Mouse (Mus musculus): ENCODE results near the gene Mgat1. TPM values are rescaled to one million over a fixed set of nuclear protein-coding genes. Genes with fewer than 3 reads are reported as not detected.
"Not testable (repeated sequence)": the region's sequence is repeated elsewhere in the genome, so short reads cannot be mapped to it uniquely, and the experiment has no call there.

Gene Mgat1
- polyA plus RNA-seq, 1 experiment from 2014 or later: 81.9 TPM

DNA sequence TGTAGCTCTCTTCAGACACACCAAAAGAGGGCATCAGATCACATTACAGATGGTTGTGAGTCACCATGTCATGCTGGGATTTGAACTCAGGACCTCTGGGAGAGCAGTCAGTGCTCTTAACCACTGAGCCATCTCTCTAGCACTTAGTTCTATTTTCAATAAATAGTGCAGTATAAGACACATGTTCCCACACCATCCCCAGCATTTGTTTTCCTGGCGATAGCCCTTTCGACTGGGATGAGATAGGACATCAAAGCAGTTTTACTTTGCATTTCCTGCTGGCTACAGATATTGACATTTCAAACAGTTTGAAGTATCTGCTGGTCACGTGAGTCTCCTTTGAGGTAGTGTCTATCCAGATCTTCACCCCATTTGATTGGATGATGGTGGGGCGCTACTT is 26.4 kb downstream of the Mgat1 start:
- no peak for TF ChIP-seq CTCF (IDR thresholded peaks at IDR 0.05)
- ATAC-seq (no peak), DNase-seq (ENCODE audit: low read depth, low spot score) (no peak)
- H3K27me3 ChIP-seq: no peaks in the 10 kb centered on the region
- ChIA-PET POLR2A (no interaction called here), CTCF (interaction anchor here (0.8 to 2.2 kb wide), 4 partner anchors 23 to 83 kb away, joined by 3 to 14 read pairs (median 3); partner anchors contain the start of gene Btnl9)
- in situ Hi-C loops (cut with MboI; ENCODE audit: low pct_unique_long_range_greater_than_20kb): loop anchor here (5.0 kb wide), 1 partner anchor 163 kb away; no protein-coding TSS in a partner anchor

DNA sequence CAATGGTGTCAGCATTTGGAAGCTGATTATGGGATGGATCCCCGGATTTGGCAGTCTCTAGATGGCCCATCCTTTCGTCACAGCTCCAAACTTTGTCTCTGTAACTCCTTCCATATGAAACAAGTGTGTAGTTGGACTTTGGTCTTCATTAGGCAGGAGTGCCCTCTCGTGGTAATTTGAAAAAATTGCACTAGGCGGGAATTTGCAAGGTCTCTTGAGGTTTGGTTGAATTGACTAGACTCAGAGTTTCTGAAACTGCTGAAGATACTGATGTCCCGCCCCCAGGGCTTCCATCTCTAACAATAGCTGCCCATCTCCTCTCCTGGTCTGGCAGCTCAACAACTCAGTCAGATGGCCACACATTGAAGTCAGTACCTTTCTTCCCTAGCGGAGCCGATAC is 27.3 kb downstream of the Mgat1 start:
- ATAC-seq: peak; percentile 36
- in situ Hi-C loops (cut with MboI; ENCODE audit: low pct_unique_long_range_greater_than_20kb): loop anchor here (5.0 kb wide), 1 partner anchor 164 kb away; no protein-coding TSS in a partner anchor

DNA sequence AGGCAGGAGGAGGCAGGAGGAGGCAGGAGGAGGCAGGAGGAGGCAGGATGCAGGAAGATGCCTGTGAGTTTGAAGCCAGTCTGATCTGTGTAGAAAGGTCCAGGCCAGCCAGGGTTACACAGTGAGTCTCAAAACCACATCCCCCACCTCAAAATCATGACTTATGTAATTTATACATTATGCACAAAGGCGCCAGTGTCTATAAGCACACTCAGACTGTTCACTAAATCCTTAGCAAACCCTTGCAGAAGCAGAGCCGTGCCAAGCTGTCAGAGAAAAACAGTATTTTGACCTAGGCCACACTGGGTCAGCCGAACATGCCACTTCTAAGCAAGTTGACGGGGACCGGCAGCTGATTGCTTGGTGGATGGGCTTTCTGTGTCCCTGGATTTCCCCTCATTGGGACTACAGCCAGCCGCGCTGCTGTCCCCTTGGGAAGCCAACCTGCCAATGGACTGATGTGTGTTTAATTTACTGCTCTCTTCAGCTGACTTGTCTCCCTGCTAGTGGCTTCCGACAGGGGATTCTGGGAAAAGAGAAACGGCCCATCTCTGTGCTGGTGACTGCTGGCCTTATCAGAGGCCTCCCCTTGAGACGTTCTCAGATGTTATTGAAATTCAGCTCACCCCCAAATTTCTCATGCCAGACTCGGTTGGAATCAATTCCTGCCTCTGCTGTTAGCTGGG is 30.0 kb downstream of the Mgat1 start:
- in situ Hi-C loops (cut with MboI; ENCODE audit: low pct_unique_long_range_greater_than_20kb): loop anchor here (5.0 kb wide), 1 partner anchor 167 kb away; no protein-coding TSS in a partner anchor
- no peak for TF ChIP-seq CTCF (IDR thresholded peaks at IDR 0.05)
- H3K27me3 ChIP-seq: no peaks in the 10 kb centered on the region
- ATAC-seq: no peak
- POLR2A ChIA-PET: interaction anchor here (0.6 kb wide), 1 partner anchor 102 kb away, joined by 3 read pairs; no protein-coding TSS in a partner anchor
- CTCF ChIA-PET: no interaction called here
- DNase-seq (ENCODE audit: low read depth, low spot score): no peak

More for the DNA sequence above, 27.3 kb downstream of the Mgat1 start:
- POLR2A ChIA-PET: no interaction called here
- CTCF ChIA-PET: interaction anchor here (0.8 to 2.2 kb wide), 16 partner anchors 10 to 162 kb away, joined by 3 to 14 read pairs (median 4); partner anchors contain the start of genes Btnl9 and Zfp62
- no peaks in the 10 kb centered on the region for H3K27me3 ChIP-seq
- no peak for DNase-seq (ENCODE audit: low read depth, low spot score)
- peak; percentile 84 for TF ChIP-seq CTCF (IDR thresholded peaks at IDR 0.05)

DNA sequence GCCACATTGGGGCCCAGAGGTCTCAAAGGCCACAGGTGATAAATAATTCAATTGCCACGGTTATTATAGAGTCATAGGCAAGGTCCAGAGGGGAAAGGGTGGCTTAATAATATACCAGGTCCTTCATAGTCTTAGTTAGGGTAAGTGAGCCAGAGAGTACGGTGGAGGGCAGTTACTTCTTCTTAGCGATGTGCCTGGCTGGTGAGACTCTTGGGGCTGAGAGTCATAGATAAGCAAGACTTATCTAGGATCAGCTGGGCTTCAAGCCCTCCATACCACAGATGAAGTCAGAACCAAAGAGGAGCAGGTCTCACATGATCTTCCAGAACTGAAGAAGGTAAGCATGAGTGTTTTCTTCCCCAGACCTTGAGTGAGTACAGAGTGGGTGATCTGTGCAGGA is 34.2 kb downstream of the Mgat1 start, which contains the start of gene Olfr1393:
Gene Olfr1393 (plus strand): TSS at position 83 of the 400 bp plus-strand sequence.
- DNase-seq (ENCODE audit: low read depth, low spot score) (no peak), ATAC-seq (no peak)
- ChIA-PET POLR2A (no interaction called here), CTCF (no interaction called here)
- in situ Hi-C loops (cut with MboI; ENCODE audit: low pct_unique_long_range_greater_than_20kb): no loop called here
- H3K27me3 ChIP-seq: no peaks in the 10 kb centered on the region
- TF ChIP-seq CTCF (IDR thresholded peaks at IDR 0.05): no peak

DNA sequence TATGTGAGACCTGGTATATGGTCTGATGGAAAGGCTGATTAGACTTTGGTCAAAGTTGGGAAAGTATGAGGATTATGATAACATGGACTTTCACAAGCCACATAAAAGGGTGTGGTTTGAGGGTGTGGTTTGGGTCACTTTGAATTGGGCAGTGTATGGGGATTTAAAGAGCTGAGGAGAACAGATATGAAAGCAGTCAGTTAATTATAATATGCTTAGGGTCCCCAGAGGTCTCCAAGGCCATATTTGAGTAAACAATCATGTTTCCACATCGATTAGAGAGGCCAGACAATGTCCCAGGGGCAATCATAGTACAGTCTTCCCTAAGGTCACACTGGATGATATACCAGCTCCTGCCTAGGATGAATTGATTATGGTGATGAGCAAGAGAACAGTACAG is 41.0 kb downstream of the Mgat1 start, which contains the start of gene Olfr1392:
Gene Olfr1392 (plus strand): TSS at position 301 of the 400 bp plus-strand sequence.
- ATAC-seq; H3K27me3 ChIP-seq; POLR2A ChIA-PET; DNase-seq (ENCODE audit: low read depth, low spot score): not testable (repeated sequence)
- in situ Hi-C loops (cut with MboI; ENCODE audit: low pct_unique_long_range_greater_than_20kb): loop anchor here (5.0 kb wide), 1 partner anchor 122 kb away; no protein-coding TSS in a partner anchor
- CTCF ChIA-PET: interaction anchor here (1.1 kb wide), 1 partner anchor 38 kb away, joined by 3 read pairs; no protein-coding TSS in a partner anchor

DNA sequence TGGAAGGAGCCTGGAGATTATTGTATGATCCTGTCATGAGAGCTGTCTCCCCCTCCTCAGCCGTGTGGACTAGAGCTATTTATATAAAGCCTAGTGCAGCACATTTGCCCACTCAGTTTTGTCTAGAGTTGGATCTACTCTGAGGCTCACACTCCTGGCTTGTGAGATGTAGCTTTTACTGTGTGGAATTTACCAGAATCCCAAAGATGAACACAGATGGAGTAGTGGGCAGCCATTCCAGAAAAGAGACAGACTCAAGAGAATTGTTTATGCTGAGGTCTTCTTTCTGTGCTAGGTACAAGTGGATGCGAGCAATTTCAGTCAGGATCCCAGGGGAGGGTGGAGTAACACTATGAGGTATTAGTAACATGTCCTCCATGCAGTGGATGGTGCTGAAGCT is 43.3 kb downstream of the Mgat1 start:
- DNase-seq (ENCODE audit: low read depth, low spot score): no peak

DNA sequence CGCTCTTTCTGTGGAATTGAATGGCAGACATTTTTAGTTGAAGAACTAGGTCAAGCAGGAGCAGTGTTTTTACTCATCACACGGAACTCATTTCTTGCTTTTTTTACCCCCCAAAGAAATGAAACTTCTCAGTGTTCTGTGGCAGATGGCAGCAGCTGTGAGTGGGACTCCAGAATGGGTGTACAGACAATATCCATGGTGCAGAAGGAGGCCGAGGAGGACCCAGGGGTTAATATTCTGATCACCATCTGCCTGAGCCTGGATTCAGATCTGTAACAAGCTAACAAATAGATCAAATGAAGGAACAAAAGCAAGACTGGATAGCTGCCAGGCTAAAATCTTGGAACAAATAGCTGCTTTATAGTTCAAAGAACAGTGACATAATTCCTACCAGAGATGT is 48.8 kb downstream of the Mgat1 start:
- no peak for ATAC-seq
- no peak for TF ChIP-seq CTCF (IDR thresholded peaks at IDR 0.05)

More for the DNA sequence above, 43.3 kb downstream of the Mgat1 start:
- in situ Hi-C loops (cut with MboI; ENCODE audit: low pct_unique_long_range_greater_than_20kb): loop anchor here (5.0 kb wide), 1 partner anchor 120 kb away; no protein-coding TSS in a partner anchor
- no peak for ATAC-seq
- no peak for TF ChIP-seq CTCF (IDR thresholded peaks at IDR 0.05)
- ChIA-PET CTCF (no interaction called here), POLR2A (no interaction called here)
- peaks cover 8% of the 10 kb centered on the region for H3K27me3 ChIP-seq

DNA sequence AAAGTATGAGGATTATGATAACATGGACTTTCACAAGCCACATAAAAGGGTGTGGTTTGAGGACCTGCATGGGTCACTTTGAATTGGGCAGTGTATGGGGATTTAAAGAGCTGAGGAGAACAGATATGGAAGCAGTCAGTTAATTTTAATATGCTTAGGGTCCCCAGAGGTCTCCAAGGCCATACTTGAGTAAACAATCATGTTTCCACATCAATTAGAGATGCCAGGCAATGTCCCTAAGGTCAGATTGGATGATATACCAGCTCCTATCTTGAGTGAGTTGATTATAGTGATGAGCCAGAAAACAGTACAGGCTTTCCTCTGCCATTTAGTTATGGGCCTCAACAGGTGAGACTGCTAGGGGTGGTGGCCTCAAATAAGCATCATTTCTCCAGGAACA is 60.5 kb downstream of the Mgat1 start, which contains the start of gene Olfr10:
Gene Olfr10 (plus strand): TSS at position 301 of the 400 bp plus-strand sequence.
- no peak for ATAC-seq
- no peak for TF ChIP-seq CTCF (IDR thresholded peaks at IDR 0.05)
- ChIA-PET CTCF (no interaction called here), POLR2A (no interaction called here)
- no peaks in the 10 kb centered on the region for H3K27me3 ChIP-seq
- no peak for DNase-seq (ENCODE audit: low read depth, low spot score)
- in situ Hi-C loops (cut with MboI; ENCODE audit: low pct_unique_long_range_greater_than_20kb): no loop called here

More for the DNA sequence above, 48.8 kb downstream of the Mgat1 start:
- POLR2A ChIA-PET: no interaction called here
- CTCF ChIA-PET: interaction anchor here (1.1 kb wide), 1 partner anchor 9 kb away, joined by 3 read pairs; no protein-coding TSS in a partner anchor
- no peak for DNase-seq (ENCODE audit: low read depth, low spot score)
- peaks cover 8% of the 10 kb centered on the region for H3K27me3 ChIP-seq
- in situ Hi-C loops (cut with MboI; ENCODE audit: low pct_unique_long_range_greater_than_20kb): no loop called here

DNA sequence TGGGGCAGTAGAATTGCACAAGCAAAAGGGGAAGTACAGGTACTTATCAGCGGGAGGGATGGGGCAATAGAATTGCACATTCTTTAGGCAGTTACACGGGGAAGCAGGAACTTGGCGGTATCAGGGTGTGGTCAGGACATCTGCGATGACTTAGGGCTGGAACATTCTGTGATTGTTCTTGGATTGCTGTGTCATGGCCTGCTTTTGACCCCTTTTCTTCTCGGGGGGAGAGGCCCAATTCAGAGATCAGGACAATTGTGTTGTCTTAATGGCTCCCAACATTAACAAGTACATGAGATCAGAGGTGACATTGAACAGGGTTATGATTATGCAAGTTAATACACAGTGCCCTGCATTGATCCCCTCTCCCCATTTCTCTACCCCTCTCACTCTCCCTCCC is 64.6 kb downstream of the Mgat1 start:
- POLR2A ChIA-PET; in situ Hi-C loops (cut with MboI; ENCODE audit: low pct_unique_long_range_greater_than_20kb); ATAC-seq; H3K27me3 ChIP-seq; DNase-seq (ENCODE audit: low read depth, low spot score); CTCF ChIA-PET: not testable (repeated sequence)

Other genes with a start within 250 kb of the Mgat1 start
- 0.86 TPM for gene 9930111J21Rik2, start 192.9 kb upstream of the Mgat1 start, polyA plus RNA-seq (2021)
- 0.18 TPM for gene Tgtp2, start 180.0 kb upstream of the Mgat1 start, polyA plus RNA-seq (2021)
- 0.81 TPM for gene Ifi47, start 167.6 kb upstream of the Mgat1 start, polyA plus RNA-seq (2021)
- not detected for gene Olfr1396, start 129.3 kb upstream of the Mgat1 start, polyA plus RNA-seq (2021)
- gene Olfr1395, start 101.9 kb upstream of the Mgat1 start, polyA plus RNA-seq (2021): not detected
- not detected for gene Olfr1394, start 89.8 kb upstream of the Mgat1 start, polyA plus RNA-seq (2021)
- gene Btnl9, start 57.0 kb upstream of the Mgat1 start, polyA plus RNA-seq (2021): not detected
- 31.9 TPM for gene Zfp62, start 40.9 kb upstream of the Mgat1 start, polyA plus RNA-seq (2021)
- gene Olfr1393, start 34.1 kb downstream of the Mgat1 start, polyA plus RNA-seq (2021): 0.04 TPM
- 0.14 TPM for gene Olfr1392, start 41.1 kb downstream of the Mgat1 start, polyA plus RNA-seq (2021)
- 0.08 TPM for gene Olfr10, start 60.5 kb downstream of the Mgat1 start, polyA plus RNA-seq (2021)
- gene Olfr1391, start 78.6 kb downstream of the Mgat1 start, polyA plus RNA-seq (2021): not detected
- gene Olfr1390, start 91.0 kb downstream of the Mgat1 start, polyA plus RNA-seq (2021): not detected
- gene Olfr1389, start 178.9 kb downstream of the Mgat1 start, polyA plus RNA-seq (2021): not detected
- not detected for gene Olfr1388, start 192.4 kb downstream of the Mgat1 start, polyA plus RNA-seq (2021)
- gene Olfr1387, start 211.2 kb downstream of the Mgat1 start, polyA plus RNA-seq (2021): not detected
- not detected for gene Olfr1386, start 220.9 kb downstream of the Mgat1 start, polyA plus RNA-seq (2021)
- not detected for gene Olfr1385, start 244.9 kb downstream of the Mgat1 start, polyA plus RNA-seq (2021)

Data from Patski (cell line).